ENCODE assay signal across 8 mouse cellular contexts in genomic region chr8:121532381-121532780, GRCm38 (mm10). TPM values are rescaled to one million over a fixed set of nuclear protein-coding genes. Genes with fewer than 3 reads are reported as not detected.
A peak's percentile ranks its signal among the peaks of the same experiment; 100 is the strongest.
DNase-seq lines count a peak whose midpoint lies in the region; ATAC-seq lines count a peak whose summit lies in the region.

No protein-coding gene starts in this region.

- no peak overlapping the region for H3K9ac ChIP-seq in hindbrain, embryonic 11.5 days (ENCODE audit: low read depth, low read length)
- H3K9ac ChIP-seq in hindbrain, embryonic 14.5 days, result no peak overlapping the region

- H3K4me3 ChIP-seq in hindbrain, embryonic 11.5 days (ENCODE audit: low read depth, low read length), result no peak overlapping the region
- H3K4me3 ChIP-seq in hindbrain, embryonic 14.5 days (replicated peaks; ENCODE audit: low read length), result no peak overlapping the region

- H3K4me1 ChIP-seq in hindbrain, embryonic 11.5 days (replicated peaks; ENCODE audit: control insufficient read depth, insufficient read depth, low read length), result no peaks in the 10 kb centered on the region
- no peaks in the 10 kb centered on the region for H3K4me1 ChIP-seq in hindbrain, embryonic 14.5 days (replicated peaks; ENCODE audit: control insufficient read depth, insufficient read depth, low read length)

- DNase-seq in hindbrain, embryonic 11.5 days (ENCODE audit: low spot score), result peak; percentile 66
- no peak for DNase-seq in hindbrain, embryonic 14.5 days (ENCODE audit: low spot score)
- peak; percentile 37 for DNase-seq in 416B (ENCODE audit: low read depth)
- peak; percentile 46 for DNase-seq in MN1 (ENCODE audit: low spot score)
- peak; percentile 42 to 58 for DNase-seq in kidney, postnatal 25 days
- peak; percentile 39 for DNase-seq in thymus, postnatal 25 days
- DNase-seq in cerebellum, adult 9-10 months, result no peak
- DNase-seq in cerebellum, postnatal 36 days, result no peak

- no peaks in the 10 kb centered on the region for H3K9me3 ChIP-seq in hindbrain, embryonic 11.5 days (ENCODE audit: control insufficient read depth, low read length)
- no peaks in the 10 kb centered on the region for H3K9me3 ChIP-seq in hindbrain, embryonic 14.5 days (ENCODE audit: control insufficient read depth, low read length)

- no peaks in the 10 kb centered on the region for H3K36me3 ChIP-seq in hindbrain, embryonic 11.5 days (ENCODE audit: control insufficient read depth, insufficient read depth, low read length)
- no peaks in the 10 kb centered on the region for H3K36me3 ChIP-seq in hindbrain, embryonic 14.5 days (replicated peaks; ENCODE audit: control insufficient read depth, insufficient read depth)

- H3K27me3 ChIP-seq in hindbrain, embryonic 11.5 days (ENCODE audit: control insufficient read depth, insufficient read depth, low read length), result no peaks in the 10 kb centered on the region
- H3K27me3 ChIP-seq in hindbrain, embryonic 14.5 days (ENCODE audit: control insufficient read depth, insufficient read depth, low read length), result no peaks in the 10 kb centered on the region

- no peak overlapping the region for H3K4me2 ChIP-seq in hindbrain, embryonic 11.5 days (replicated peaks; ENCODE audit: low read depth, low read length)
- no peak overlapping the region for H3K4me2 ChIP-seq in hindbrain, embryonic 14.5 days (replicated peaks)

- no peak for ATAC-seq in hindbrain, embryonic 11.5 days (ENCODE audit: low FRiP score)
- ATAC-seq in hindbrain, embryonic 14.5 days (ENCODE audit: low FRiP score), result no peak

- WGBS in hindbrain, embryonic 11.5 days, result 47% methylated on average over 5 of the region's 5 CpGs
- 56% methylated on average over 5 of the region's 5 CpGs for WGBS in hindbrain, embryonic 14.5 days

- no peak overlapping the region for H3K27ac ChIP-seq in hindbrain, embryonic 11.5 days (ENCODE audit: low read depth, low read length)
- H3K27ac ChIP-seq in hindbrain, embryonic 14.5 days, result no peak overlapping the region

RNA-seq across cellular contexts. Expression of gene 1700018B08Rik, which starts 11.7 kb away (rescaled TPM):
- polyA plus RNA-seq in hindbrain, embryonic 11.5 days (2014; fragmentation: Nextera tagmentation; extraction: Ambion mirVana), result not detected in 2 replicates
- polyA plus RNA-seq in hindbrain, embryonic 14.5 days (2014; fragmentation: Nextera tagmentation; extraction: Ambion mirVana), result not detected in 2 replicates

RNA-seq across cellular contexts. Expression of gene Fbxo31, which starts 46.2 kb away (rescaled TPM):
- polyA plus RNA-seq in hindbrain, embryonic 11.5 days (2014; fragmentation: Nextera tagmentation; extraction: Ambion mirVana), result 12.0 and 13.2 TPM in 2 replicates
- 36.2 and 38.1 TPM in 2 replicates for polyA plus RNA-seq in hindbrain, embryonic 14.5 days (2014; fragmentation: Nextera tagmentation; extraction: Ambion mirVana)

RNA-seq across cellular contexts. Expression of gene Map1lc3b, which starts 57.8 kb away (rescaled TPM):
- polyA plus RNA-seq in hindbrain, embryonic 11.5 days (2014; fragmentation: Nextera tagmentation; extraction: Ambion mirVana), result 297 and 307 TPM in 2 replicates
- 389 and 391 TPM in 2 replicates for polyA plus RNA-seq in hindbrain, embryonic 14.5 days (2014; fragmentation: Nextera tagmentation; extraction: Ambion mirVana)

Comparison
In these comparisons a context has a peak if more than half of its experiments do, and no peak if none do; other contexts are left out.
1. DNase-seq: peak in hindbrain, embryonic 11.5 days (single experiment), 416B (single experiment), MN1 (single experiment), kidney, postnatal 25 days (2 of 2) and thymus, postnatal 25 days (single experiment); none in hindbrain, embryonic 14.5 days (single experiment), cerebellum, adult 9-10 months (single experiment) and cerebellum, postnatal 36 days (0 of 2).